Mouse (Mus musculus) kidney, adult 11 months (tissue): ENCODE data around the gene Spout1.
A peak's percentile ranks its signal among the peaks of the same experiment; 100 is the strongest.
"Not testable (repeated sequence)": the region's sequence is repeated elsewhere in the genome, so short reads cannot be mapped to it uniquely, and the experiment has no call there.

ENCODE experiments used
- DNase-seq: peaks from one replicate; pipeline ENCODE4 v3.0.0; 2022

Gene Spout1

GRCm38 (mm10) chr2:30176561-30176960 lies 1.7 kb downstream of the Spout1 start:
- DNase-seq, result peak; percentile 60

GRCm38 (mm10) chr2:30175897-30176296 lies 2.4 kb downstream of the Spout1 start:
- DNase-seq, result no peak

- no peak for DNase-seq
Observed at GRCm38 (mm10) chr2:30173541-30174240, 4.6 kb downstream of the Spout1 start.

- no peak for DNase-seq
Observed at GRCm38 (mm10) chr2:30171997-30172382, 6.3 kb downstream of the Spout1 start.

GRCm38 (mm10) chr2:30171371-30171996 lies 6.8 kb downstream of the Spout1 start, which contains the start of gene Endog:
Endog (plus strand) TSS chr2:30171493.
- DNase-seq, result peak; percentile 92

DNA sequence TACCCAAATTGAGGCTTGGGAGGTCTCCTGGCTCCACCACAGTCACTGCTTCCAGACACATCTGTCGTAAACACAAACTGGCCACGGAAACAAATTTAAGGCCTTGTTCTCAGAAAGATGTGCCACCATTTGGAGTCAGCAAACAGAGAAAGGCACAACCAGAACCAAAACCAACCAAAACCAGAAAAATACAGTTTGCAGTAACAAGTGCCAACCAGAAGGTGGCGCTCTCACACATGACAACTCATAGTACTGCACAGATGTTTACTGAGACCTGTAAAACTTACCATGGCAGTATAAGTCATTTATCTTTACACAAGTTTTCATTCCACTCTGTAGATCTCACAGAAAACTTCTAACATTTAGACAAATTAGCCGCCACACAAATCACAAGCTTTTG lies 11.6 kb downstream of the Spout1 start:
- no peak for DNase-seq

GRCm38 (mm10) chr2:30164340-30164932 lies 13.8 kb downstream of the Spout1 start:
- no peak for DNase-seq

- no peak for DNase-seq
Observed at GRCm38 (mm10) chr2:30161809-30162208, 16.4 kb downstream of the Spout1 start.

- not testable (repeated sequence) for DNase-seq
Observed at GRCm38 (mm10) chr2:30159871-30160270, 18.4 kb downstream of the Spout1 start.

- no peak for DNase-seq
Observed at GRCm38 (mm10) chr2:30152616-30153015, 25.6 kb downstream of the Spout1 start.

DNA sequence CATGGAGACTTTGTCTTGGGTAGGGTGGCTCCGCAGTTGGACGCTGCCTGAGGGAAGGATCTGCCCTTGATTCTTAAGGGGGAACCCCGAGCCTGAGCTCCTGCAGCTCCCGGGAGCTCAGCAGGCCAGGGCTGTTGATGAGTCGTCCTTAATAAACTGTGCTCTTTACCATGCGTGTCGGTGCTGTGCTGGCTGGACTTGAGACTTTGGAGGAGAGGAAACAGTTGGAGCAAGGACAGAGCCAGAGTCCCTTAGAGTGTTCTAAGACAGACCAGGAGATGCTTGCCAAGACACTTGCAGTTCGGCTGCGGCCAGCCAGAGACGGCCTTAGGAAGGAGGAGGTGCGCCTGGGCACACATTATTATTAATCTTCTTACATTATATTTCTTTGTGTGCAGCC lies 26.4 kb downstream of the Spout1 start:
- peak; percentile 73 for DNase-seq

DNA sequence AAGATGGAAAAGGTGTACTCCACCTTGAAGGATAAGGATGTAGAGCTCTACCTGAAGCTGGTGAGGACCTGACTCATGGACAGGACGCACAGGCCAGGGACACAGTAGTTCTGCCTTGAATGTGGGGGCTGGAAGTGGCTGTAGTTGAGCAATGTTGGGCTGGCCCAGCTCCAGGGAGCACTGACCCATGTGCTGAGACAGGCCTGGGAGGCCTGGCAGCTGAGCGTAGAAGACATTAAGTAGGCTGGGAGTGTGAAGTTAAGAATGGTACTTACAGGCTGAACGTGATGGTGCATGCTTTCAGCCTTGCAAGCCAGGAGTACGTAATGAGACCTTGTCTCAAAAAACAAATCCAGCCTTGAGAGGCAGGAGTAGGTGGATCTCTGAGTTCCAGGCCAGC lies 30.8 kb downstream of the Spout1 start:
- DNase-seq, result peak; percentile 91

DNA sequence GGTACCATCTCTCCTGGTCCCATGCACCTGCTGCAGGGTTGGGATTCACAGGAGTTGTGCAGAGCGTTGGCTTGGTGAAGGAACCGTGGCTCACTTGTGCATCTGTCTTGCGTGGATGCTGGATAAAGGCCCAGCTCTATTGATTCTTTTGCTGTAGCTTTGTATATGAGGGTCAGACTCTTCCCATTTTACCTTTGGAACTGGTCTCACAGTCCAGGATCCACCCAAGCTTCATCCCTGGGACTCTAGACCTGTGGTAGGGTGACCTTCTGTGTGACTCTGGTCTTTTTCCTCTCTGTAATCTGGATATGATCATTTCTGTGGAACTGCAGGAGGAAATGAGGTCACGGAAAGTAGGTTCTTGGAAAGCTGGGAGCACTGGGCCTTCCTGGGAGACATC lies 33.8 kb downstream of the Spout1 start:
- no peak for DNase-seq

- DNase-seq, result not testable (repeated sequence)
Observed at GRCm38 (mm10) chr2:30140021-30140420, 38.2 kb downstream of the Spout1 start.

GRCm38 (mm10) chr2:30136458-30136857 lies 41.8 kb downstream of the Spout1 start:
- DNase-seq, result peak; percentile 65

GRCm38 (mm10) chr2:30134928-30135620 lies 43.2 kb downstream of the Spout1 start:
- peak; percentile 85 for DNase-seq

DNA sequence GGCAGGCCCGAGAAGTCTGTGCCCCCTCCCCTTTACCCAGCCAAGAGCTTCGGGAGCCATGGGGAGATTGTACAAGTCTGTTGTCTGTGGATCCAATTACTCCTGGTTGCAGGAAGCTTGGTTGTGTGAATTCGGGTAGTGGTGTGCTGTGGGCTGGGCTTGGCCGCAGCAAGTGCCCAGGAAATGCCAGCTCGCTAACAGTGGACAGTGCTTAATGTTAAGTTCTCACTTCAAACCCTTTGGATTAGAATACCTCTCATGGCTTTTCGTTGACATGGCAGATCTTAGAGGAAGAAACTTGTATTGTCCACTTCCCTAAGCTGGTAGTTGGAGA lies 43.9 kb downstream of the Spout1 start:
- no peak for DNase-seq

GRCm38 (mm10) chr2:30133613-30134377 lies 44.5 kb downstream of the Spout1 start, which contains the start of gene Tbc1d13:
Tbc1d13 (plus strand) TSS chr2:30133746.
- DNase-seq, result peak; percentile 98

GRCm38 (mm10) chr2:30132801-30133612 lies 45.3 kb downstream of the Spout1 start:
- peak; percentile 89 for DNase-seq

- not testable (repeated sequence) for DNase-seq
Observed at GRCm38 (mm10) chr2:30131240-30131639, 47.0 kb downstream of the Spout1 start.

GRCm38 (mm10) chr2:30130156-30130555 lies 48.1 kb downstream of the Spout1 start:
- peak; percentile 58 for DNase-seq

DNA sequence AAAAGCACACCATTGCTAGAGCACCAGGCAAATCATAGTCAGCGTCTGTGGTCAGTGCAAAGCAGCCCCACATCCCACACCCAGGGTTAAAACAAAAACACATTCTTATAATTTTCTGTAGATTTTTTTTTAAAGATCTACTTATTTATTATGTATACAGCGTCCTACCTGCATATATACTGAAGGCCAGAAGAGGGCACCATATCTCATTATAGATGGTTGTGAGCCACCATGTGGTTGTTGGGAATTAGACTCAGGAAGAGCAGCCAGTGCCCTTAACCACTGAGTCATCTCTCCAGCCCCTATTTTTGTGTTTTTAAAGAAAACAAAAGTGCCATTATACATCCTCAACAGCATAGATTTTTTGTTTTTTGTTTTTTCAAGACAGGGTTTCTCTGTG lies 49.5 kb downstream of the Spout1 start:
- no peak for DNase-seq
